Mouse (Mus musculus): ENCODE measurements at regions not wholly inside any gene's neighbourhood (a gene's known extent, or its start where the extent isn't known, plus 50 kb on each side); places are given as distances from the start of the nearest gene placed in this dataset.

DNA sequence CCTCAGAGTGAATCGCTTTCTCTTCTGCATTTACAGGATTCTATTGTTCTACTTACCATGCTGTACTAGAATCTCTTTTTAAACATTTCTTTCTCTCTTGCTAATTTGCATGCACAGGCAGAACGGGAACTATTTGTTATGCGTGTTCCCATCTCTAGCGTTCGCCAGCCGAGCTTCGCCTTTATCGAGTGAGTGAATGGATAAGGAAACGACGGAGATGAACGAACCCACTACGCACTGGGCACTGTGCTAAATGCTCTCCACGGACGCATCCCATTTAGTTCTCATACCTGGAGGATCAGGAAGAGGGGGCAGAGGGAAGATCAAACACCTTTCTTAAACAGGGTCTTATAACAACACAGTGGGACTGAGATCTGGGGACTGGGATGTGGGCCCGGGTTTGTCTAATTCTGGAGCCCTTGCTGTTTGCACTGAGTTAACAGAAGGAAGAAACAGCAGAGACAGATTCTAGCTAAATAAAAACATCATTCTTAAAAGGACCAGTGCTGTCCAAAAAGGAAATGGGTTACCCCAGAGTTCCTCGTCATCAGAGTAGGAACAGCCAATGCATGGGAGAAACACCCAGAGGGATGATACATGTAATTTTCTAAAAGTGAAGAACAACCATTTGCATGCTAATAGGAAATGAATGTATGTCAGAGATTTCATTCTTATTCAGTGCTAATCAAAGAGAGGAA, 219.1 kb upstream of the Eif4g2 start:
- TF ChIP-seq CTCF (IDR thresholded peaks at IDR 0.05; ENCODE audit: borderline replicate concordance, control insufficient read depth, extremely low read depth, insufficient read depth, low read length, poor library complexity) (no peak), POLR2A (IDR thresholded peaks at IDR 0.05; ENCODE audit: control insufficient read depth, extremely low read depth, insufficient read depth, low read length, poor library complexity) (no peak)

All from thymus, adult 2 months (tissue).